Mouse (Mus musculus): ENCODE measurements around the gene Cdca3.

- TF ChIP-seq POLR2A (IDR thresholded peaks at IDR 0.05; ENCODE audit: borderline replicate concordance, control insufficient read depth, low read depth, low read length): no peak
- no peak for TF ChIP-seq CTCF (IDR thresholded peaks at IDR 0.05; ENCODE audit: control insufficient read depth, insufficient read depth, low read length)
Observed at GRCm38 (mm10) chr6:124861266-124861665, 31.9 kb downstream of the Cdca3 start.
